Mouse (Mus musculus) MEL (cell line): ENCODE measurements around the gene Frmd4a. TPM values are rescaled to one million over a fixed set of nuclear protein-coding genes. Genes with fewer than 3 reads are reported as not detected.

ENCODE experiments used
- DNase-seq: peaks from one replicate; pipeline ENCODE4 v3.0.0; 2011; ENCODE audit warnings: low read depth, low spot score
- H3K27ac ChIP-seq: 2 replicates; pipeline ENCODE4 v1.5.1; 2012; ENCODE audit warnings: low read depth, mild to moderate bottlenecking, control low read depth, low read length, moderate library complexity; ENCODE audit not compliant: control insufficient read depth
- H3K27me3 ChIP-seq, 2 experiments: fragments of 150-350 bp in 1 of 2; sonication (generic) in 1 of 2; 2 replicates each; pipeline ENCODE4 v1.6.1; 2012; ENCODE audit warnings: low read length in 2 of 2, mild to moderate bottlenecking in 2 of 2, improper control_type of control experiment in 1 of 2, moderate library complexity in 1 of 2; ENCODE audit not compliant: insufficient read depth in 2 of 2, control insufficient read depth in 1 of 2
- H3K36me3 ChIP-seq, 2 experiments: 2 replicates each; pipeline ENCODE4 v1.6.1; 2012 to 2014; ENCODE audit warnings: low read length in 2 of 2, improper control_type of control experiment in 1 of 2, inconsistent platforms in 1 of 2, mild to moderate bottlenecking in 1 of 2; ENCODE audit not compliant: insufficient read depth in 2 of 2, control insufficient read depth in 1 of 2
- H3K4me1 ChIP-seq, 2 experiments: fragments of 150-350 bp in 1 of 2; sonication (generic) in 1 of 2; 2 replicates each; pipeline ENCODE4 v1.6.1; 2012; ENCODE audit warnings: low read length in 2 of 2, improper control_type of control experiment in 1 of 2, mild to moderate bottlenecking in 1 of 2; ENCODE audit not compliant: insufficient read depth in 2 of 2, control insufficient read depth in 1 of 2
- H3K4me3 ChIP-seq, 2 experiments: fragments of 150-350 bp in 1 of 2; sonication (generic) in 1 of 2; 2 replicates each; pipeline ENCODE4 v1.5.1; 2012; ENCODE audit warnings: low read depth in 2 of 2, low read length in 2 of 2, mild to moderate bottlenecking in 2 of 2, moderate library complexity in 2 of 2, control low read depth in 1 of 2, improper control_type of control experiment in 1 of 2; ENCODE audit not compliant: control insufficient read depth in 1 of 2, insufficient read depth in 1 of 2
- H3K79me2 ChIP-seq: 2 replicates; pipeline ENCODE4 v1.6.1; 2012; ENCODE audit warnings: mild to moderate bottlenecking, low read length, moderate library complexity; ENCODE audit not compliant: control insufficient read depth, poor library complexity, insufficient read depth
- H3K9ac ChIP-seq: 2 replicates; pipeline ENCODE4 v1.6.1; 2012; ENCODE audit warnings: low read depth, mild to moderate bottlenecking, control low read depth, low read length, moderate library complexity; ENCODE audit not compliant: control insufficient read depth, poor library complexity, severe bottlenecking
- H3K9me3 ChIP-seq: fragments of 150-350 bp; sonication (generic); replicated peaks from 2 replicates; pipeline ENCODE4 v1.6.1; 2012; ENCODE audit warnings: mild to moderate bottlenecking, low read length, improper control_type of control experiment, moderate library complexity; ENCODE audit not compliant: insufficient read depth
- BHLHE40 ChIP-seq: IDR thresholded peaks from 2 replicates; pipeline ENCODE4 v1.6.1; 2012; ENCODE audit warnings: low read depth, mild to moderate bottlenecking, inconsistent platforms, low read length, improper control_type of control experiment, borderline replicate concordance
- CHD1 ChIP-seq: IDR thresholded peaks from 2 replicates; pipeline ENCODE4 v1.6.1; 2012; ENCODE audit warnings: low read depth, mild to moderate bottlenecking, inconsistent platforms, low read length, improper control_type of control experiment
- CHD2 ChIP-seq: IDR thresholded peaks from 2 replicates; pipeline ENCODE4 v1.6.1; 2011; ENCODE audit warnings: low read length, improper control_type of control experiment
- CTCF ChIP-seq, 3 experiments: IDR thresholded peaks in 2 of 3; conservative IDR thresholded peaks in 1 of 3; 2 replicates each; pipeline ENCODE4 v1.5.1; 2011 to 2012; ENCODE audit warnings: low read length in 3 of 3, low read depth in 2 of 3, mild to moderate bottlenecking in 2 of 3, improper control_type of control experiment in 1 of 3, inconsistent platforms in 1 of 3, mixed read lengths in 1 of 3, moderate library complexity in 1 of 3; ENCODE audit not compliant: control insufficient read depth in 1 of 3, insufficient read depth in 1 of 3, poor library complexity in 1 of 3, severe bottlenecking in 1 of 3
- ELF1 ChIP-seq: IDR thresholded peaks from 2 replicates; pipeline ENCODE4 v1.6.1; 2014; ENCODE audit warnings: low read depth, mild to moderate bottlenecking, inconsistent platforms, low read length, improper control_type of control experiment, moderate library complexity
- EP300 ChIP-seq, 2 experiments: IDR thresholded peaks; 2 replicates each; pipeline ENCODE4 v1.6.1; 2011; ENCODE audit warnings: improper control_type of control experiment in 2 of 2, low read length in 2 of 2, low read depth in 1 of 2, mild to moderate bottlenecking in 1 of 2
- ETS1 ChIP-seq: IDR thresholded peaks from 2 replicates; pipeline ENCODE4 v1.6.1; 2012; ENCODE audit warnings: low read depth, mild to moderate bottlenecking, inconsistent platforms, low read length, improper control_type of control experiment, moderate library complexity
- GATA1 ChIP-seq: IDR thresholded peaks from 2 replicates; pipeline ENCODE4 v1.6.1; 2011; ENCODE audit warnings: low read depth, low read length, improper control_type of control experiment
- MAFK ChIP-seq: IDR thresholded peaks from 2 replicates; pipeline ENCODE4 v1.6.1; 2011; ENCODE audit warnings: low read depth, mild to moderate bottlenecking, low read length, improper control_type of control experiment, borderline replicate concordance
- MAX ChIP-seq: IDR thresholded peaks from 2 replicates; pipeline ENCODE4 v1.6.1; 2011; ENCODE audit warnings: low read length, improper control_type of control experiment
- MAZ ChIP-seq: IDR thresholded peaks from 2 replicates; pipeline ENCODE4 v1.6.1; 2012; ENCODE audit warnings: low read depth, mild to moderate bottlenecking, inconsistent platforms, low read length, improper control_type of control experiment
- MEF2A ChIP-seq: IDR thresholded peaks from 2 replicates; pipeline ENCODE4 v1.6.1; 2014; ENCODE audit warnings: low read depth, mild to moderate bottlenecking, inconsistent platforms, low read length, improper control_type of control experiment; ENCODE audit not compliant: poor library complexity, insufficient replicate concordance, severe bottlenecking; ENCODE audit errors: extremely low read depth
- MXI1 ChIP-seq: IDR thresholded peaks from 2 replicates; pipeline ENCODE4 v1.6.1; 2011; ENCODE audit warnings: mild to moderate bottlenecking, low read depth, low read length, improper control_type of control experiment
- MYB ChIP-seq: IDR thresholded peaks from 2 replicates; pipeline ENCODE4 v1.6.1; 2011; ENCODE audit warnings: mild to moderate bottlenecking, low read depth, low read length, improper control_type of control experiment
- NRF1 ChIP-seq: IDR thresholded peaks from 2 replicates; pipeline ENCODE4 v1.6.1; 2014; ENCODE audit warnings: low read depth, mild to moderate bottlenecking, inconsistent platforms, low read length, improper control_type of control experiment, moderate library complexity; ENCODE audit not compliant: poor library complexity, insufficient read depth, severe bottlenecking
- POLR2AphosphoS2 ChIP-seq: IDR thresholded peaks from 2 replicates; pipeline ENCODE4 v1.6.1; 2011; ENCODE audit warnings: low read length, improper control_type of control experiment
- POLR2AphosphoS5 ChIP-seq: IDR thresholded peaks from 2 replicates; pipeline ENCODE4 v1.6.1; 2012; ENCODE audit warnings: low read depth, borderline replicate concordance, mild to moderate bottlenecking, inconsistent platforms, low read length, moderate library complexity, mixed read lengths
- RAD21 ChIP-seq: IDR thresholded peaks from 2 replicates; pipeline ENCODE4 v1.6.1; 2011; ENCODE audit warnings: mild to moderate bottlenecking, low read depth, low read length, improper control_type of control experiment
- RCOR1 ChIP-seq: IDR thresholded peaks from 2 replicates; pipeline ENCODE4 v1.6.1; 2012; ENCODE audit warnings: low read depth, mild to moderate bottlenecking, inconsistent platforms, low read length, improper control_type of control experiment
- SIN3A ChIP-seq: IDR thresholded peaks from 2 replicates; pipeline ENCODE4 v1.6.1; 2012; ENCODE audit warnings: low read length, improper control_type of control experiment, inconsistent platforms
- SMC3 ChIP-seq: IDR thresholded peaks from 2 replicates; pipeline ENCODE4 v1.6.1; 2011; ENCODE audit warnings: low read depth, low read length, improper control_type of control experiment
- TAL1 ChIP-seq: IDR thresholded peaks from 2 replicates; pipeline ENCODE4 v1.6.1; 2012; ENCODE audit warnings: mild to moderate bottlenecking, inconsistent platforms, low read length, moderate library complexity, mixed read lengths
- UBTF ChIP-seq: IDR thresholded peaks from 2 replicates; pipeline ENCODE4 v1.6.1; 2012; ENCODE audit warnings: low read depth, mild to moderate bottlenecking, inconsistent platforms, low read length, improper control_type of control experiment, moderate library complexity, borderline replicate concordance; ENCODE audit not compliant: insufficient read depth
- USF1 ChIP-seq: IDR thresholded peaks from 2 replicates; pipeline ENCODE4 v1.6.1; 2014; ENCODE audit warnings: low read depth, mild to moderate bottlenecking, inconsistent platforms, low read length, improper control_type of control experiment, moderate library complexity
- ZKSCAN1 ChIP-seq: IDR thresholded peaks from 2 replicates; pipeline ENCODE4 v1.6.1; 2012; ENCODE audit warnings: low read depth, mild to moderate bottlenecking, inconsistent platforms, low read length, improper control_type of control experiment, moderate library complexity
- ZNF384 ChIP-seq: IDR thresholded peaks from 2 replicates; pipeline ENCODE4 v1.6.1; 2012; ENCODE audit warnings: low read depth, mild to moderate bottlenecking, inconsistent platforms, low read length, improper control_type of control experiment
- polyA plus RNA-seq, 2 experiments: library from polyadenylated mRNA; stranded (reverse) in 1 of 2; unstranded in 1 of 2; fragments of >175 nt in 1 of 2; fragments of >200 nt in 1 of 2; gene quantifications; 2 replicates each; pipeline versions ENCODE4 v1.2.1 to v1.2.4; 2012; ENCODE audit warnings: low replicate concordance in 2 of 2, low read depth in 1 of 2; ENCODE audit not compliant: insufficient read length in 2 of 2, insufficient read depth in 1 of 2, missing spikeins in 1 of 2
- total RNA-seq: library from RNA; depleted of rRNA; stranded (reverse); fragments of 300-350 nt; gene quantifications from 2 replicates; pipeline ENCODE4 v1.2.3, GENCODE M21; 2012

Frmd4a gene
- total and polyA plus RNA-seq, 3 experiments: 6.4 to 14.4 TPM; not detected in 1

DNA sequence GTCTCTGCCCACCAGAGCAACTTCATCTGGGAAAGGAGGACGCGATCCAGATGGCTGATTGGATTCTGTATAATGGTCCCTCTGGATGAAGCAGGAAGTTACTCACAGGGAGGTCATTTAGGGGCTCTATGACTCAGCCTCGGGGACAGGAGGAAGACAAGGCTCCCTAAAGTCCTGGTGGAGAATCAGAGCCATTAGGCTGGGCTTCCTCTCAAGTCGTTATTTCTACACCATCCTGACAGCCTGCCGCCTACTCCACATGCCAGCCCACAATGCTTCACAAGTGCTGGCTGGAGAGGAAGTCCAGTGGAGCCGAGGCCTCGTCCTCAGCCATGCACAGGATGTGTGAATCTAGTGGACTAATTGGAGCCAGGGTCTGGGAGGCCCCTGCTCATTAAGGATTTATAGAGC, 537.7 kb downstream of the Frmd4a start:
- no peak for DNase-seq

DNA sequence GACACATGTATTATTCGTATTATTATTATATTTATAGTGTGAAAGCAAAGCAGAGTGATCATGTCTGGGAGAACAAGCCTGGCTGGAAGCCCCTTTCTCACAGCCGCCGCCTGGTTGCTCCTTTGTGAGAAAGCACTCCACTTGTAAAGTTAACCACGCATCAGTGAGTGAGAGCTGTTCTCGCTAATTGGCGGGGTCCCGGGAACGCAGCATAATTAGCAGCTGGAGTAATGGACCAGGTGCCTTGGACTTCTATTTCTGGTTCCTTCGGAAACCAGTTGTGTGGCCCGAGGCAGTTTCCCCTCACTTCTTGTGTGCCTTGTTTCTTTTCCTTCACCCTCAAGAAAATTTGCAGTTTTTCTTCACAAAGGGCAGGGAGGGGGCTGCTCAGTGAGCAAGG, 538.7 kb downstream of the Frmd4a start:
- Histone ChIP-seq H3K4me1 (peaks cover 52 to 55% of the 10 kb centered on the region in 2 experiments), H3K79me2 (peaks cover 8% of the 10 kb centered on the region), H3K27me3 (no peaks in the 10 kb centered on the region), H3K4me3 (no peak overlapping the region), H3K9ac (no peak overlapping the region), H3K9me3 (no peaks in the 10 kb centered on the region), H3K27ac (no peak overlapping the region), H3K36me3 (peaks cover 0 to 64% of the 10 kb centered on the region in 2 experiments; a peak in 2 of 4 replicates)
- TF ChIP-seq CHD1: no peak
- no peak for DNase-seq

More for the DNA sequence above, 537.7 kb downstream of the Frmd4a start:
- Histone ChIP-seq H3K4me3 (no peak overlapping the region), H3K79me2 (peaks cover 8% of the 10 kb centered on the region; the same call in 1 of the 2 replicates), H3K9me3 (no peaks in the 10 kb centered on the region), H3K27ac (peak overlapping the region; percentile 17; the same call in 1 of the 2 replicates), H3K9ac (no peak overlapping the region), H3K4me1 (peaks cover 52 to 57% of the 10 kb centered on the region in 2 experiments), H3K36me3 (peaks cover 0 to 65% of the 10 kb centered on the region in 2 experiments; a peak in 2 of 4 replicates), H3K27me3 (no peaks in the 10 kb centered on the region)
- no peak for TF ChIP-seq ELF1
- TF ChIP-seq MAX: no peak
- no peak for TF ChIP-seq CHD2
- TF ChIP-seq RAD21: no peak
- TF ChIP-seq UBTF: no peak
- 0 out of 2 replicates have a peak, but pooled peaks have one; percentile 4 for TF ChIP-seq ETS1

- DNase-seq: peak; percentile 74
- Histone ChIP-seq H3K27ac (peak overlapping the region; percentile 95), H3K4me3 (peak overlapping the region; percentile 38 to 97)
- TF ChIP-seq ZKSCAN1: no peak; the same call in 1 of the 2 replicates
- TF ChIP-seq NRF1: no peak
- TF ChIP-seq RAD21: no peak
- no peak for TF ChIP-seq MYB
- TF ChIP-seq USF1: no peak
- no peak; the same call in 1 of the 2 replicates for TF ChIP-seq MXI1
- TF ChIP-seq ETS1: peak; percentile 82
- no peak for TF ChIP-seq POLR2AphosphoS2
- no peak for TF ChIP-seq BHLHE40
- TF ChIP-seq MAZ: 0 out of 2 replicates have a peak, but pooled peaks have one; percentile 34
- no peak for TF ChIP-seq MEF2A
- TF ChIP-seq SMC3: no peak
- no peak for TF ChIP-seq CTCF (IDR thresholded peaks at IDR 0.05 in 2 of 3, conservative IDR thresholded peaks at IDR 0.05 in 1 of 3; ENCODE audit: control insufficient read depth in 1 of 3, insufficient read depth in 1 of 3, low read depth in 2 of 3, low read length in 3 of 3, poor library complexity in 1 of 3, severe bottlenecking in 1 of 3)
- no peak for TF ChIP-seq TAL1
- no peak for TF ChIP-seq POLR2AphosphoS5
- TF ChIP-seq ZNF384: peak; percentile 98
- TF ChIP-seq SIN3A: peak; percentile 75
- peak; percentile 31 to 35; a peak in 2 of 4 replicates for TF ChIP-seq EP300 (IDR thresholded peaks at IDR 0.05; ENCODE audit: low read depth in 1 of 2, low read length in 2 of 2)
- TF ChIP-seq MAFK: no peak
- TF ChIP-seq GATA1: no peak
- no peak for TF ChIP-seq RCOR1
Observed at GRCm38 (mm10) chr2:4557028-4557427, 539.5 kb downstream of the Frmd4a start.

More at GRCm38 (mm10) chr2:4557028-4557427, 539.5 kb downstream of the Frmd4a start:
- Histone ChIP-seq H3K9me3 (no peaks in the 10 kb centered on the region), H3K27me3 (no peaks in the 10 kb centered on the region), H3K9ac (peak overlapping the region; percentile 75), H3K4me1 (peaks cover 45 to 46% of the 10 kb centered on the region in 2 experiments), H3K79me2 (peaks cover 11% of the 10 kb centered on the region), H3K36me3 (peaks cover 0 to 59% of the 10 kb centered on the region in 2 experiments; a peak in 2 of 4 replicates)
